Mouse (Mus musculus): ENCODE results near the gene Pdcd2l.

DNA sequence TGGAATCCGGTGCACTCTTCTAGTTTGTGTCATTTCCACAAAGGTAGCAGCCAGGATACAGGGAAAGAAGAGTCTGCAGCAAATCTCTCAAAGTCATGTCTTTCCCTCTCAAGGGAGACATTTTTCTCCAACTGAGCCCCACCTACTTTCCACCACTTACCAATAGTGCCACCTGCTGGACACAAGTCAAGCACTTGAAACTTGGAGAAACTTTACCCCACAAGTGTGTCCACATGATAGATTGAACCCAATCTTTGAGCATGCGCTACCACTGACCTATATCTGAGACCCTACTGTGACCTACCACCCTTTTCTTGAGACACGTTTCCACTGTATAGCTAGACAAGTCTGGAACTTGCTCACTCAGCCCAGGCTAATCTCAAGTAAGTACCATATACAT, 1.9 kb upstream of the Pdcd2l start:
- TF ChIP-seq USF2 (conservative IDR thresholded peaks at IDR 0.05; ENCODE audit: low read depth, low read length) (no peak), TCF12 (IDR thresholded peaks at IDR 0.05; ENCODE audit: low read depth, low read length) (no peak), JUN (IDR thresholded peaks at IDR 0.05; ENCODE audit: insufficient read depth, low read depth, low read length) (no peak), RCOR1 (conservative IDR thresholded peaks at IDR 0.05; ENCODE audit: low read depth, low read length) (no peak), CTCF (conservative IDR thresholded peaks at IDR 0.05 in 1 of 2, IDR thresholded peaks at IDR 0.05 in 1 of 2; ENCODE audit: low read depth in 2 of 2, low read length in 2 of 2) (peak; percentile 45 to 75; a peak in 2 of 4 replicates), POLR2A (IDR thresholded peaks at IDR 0.05; ENCODE audit: low read depth, low read length) (no peak), ZNF384 (IDR thresholded peaks at IDR 0.05; ENCODE audit: low read depth, low read length) (no peak)

Measured in CH12.LX (cell line).